Mouse (Mus musculus) left cerebral cortex, postnatal 14 days (tissue): ENCODE measurements around the gene Ctrb1. TPM values are rescaled to one million over a fixed set of nuclear protein-coding genes. Genes with fewer than 3 reads are reported as not detected.

Experiments
- DNase-seq, 2 experiments: peaks; one replicate each; pipeline ENCODE4 v3.0.0; 2021 to 2022; ENCODE audit warnings: low spot score in 2 of 2, mixed read lengths in 1 of 2
- intact Hi-C: fragments of 180-260 bp; cut with DNase I; formaldehyde crosslinking; loops from one replicate; pipeline ENCODE4 v1.15.1; 2025
- total RNA-seq, 2 experiments: library from RNA; stranded (reverse); gene quantifications; 2 replicates each; pipeline ENCODE4 v1.2.3; 2021

The Ctrb1 gene
- total RNA-seq, 2 experiments from 2014 or later: not detected

- intact Hi-C loops: no loop called here
- no peak for DNase-seq
Observed at GRCm38 (mm10) chr8:111695441-111695840, 4.6 kb upstream of the Ctrb1 start.

GRCm38 (mm10) chr8:111693261-111693741 is 2.5 kb upstream of the Ctrb1 start:
- DNase-seq: no peak
- intact Hi-C loops: no loop called here

- no peak for DNase-seq
- intact Hi-C loops: no loop called here
Observed at GRCm38 (mm10) chr8:111686881-111687280, 3.9 kb downstream of the Ctrb1 start.

- intact Hi-C loops: no loop called here
- DNase-seq: no peak
Observed at GRCm38 (mm10) chr8:111682521-111682920, 8.3 kb downstream of the Ctrb1 start.

GRCm38 (mm10) chr8:111681153-111681552 is 9.7 kb downstream of the Ctrb1 start:
- intact Hi-C loops: no loop called here
- no peak for DNase-seq

- peak in 1 of 2 experiments; percentile 21 for DNase-seq
- intact Hi-C loops: loop anchor here (1.0 kb wide), 1 partner anchor 68 kb away; no protein-coding TSS in a partner anchor
Observed at GRCm38 (mm10) chr8:111680423-111681028, 10.3 kb downstream of the Ctrb1 start.

GRCm38 (mm10) chr8:111678848-111679247 is 12.0 kb downstream of the Ctrb1 start:
- DNase-seq: peak; percentile 64 to 75
- intact Hi-C loops: loop anchor here (5.0 kb wide), 2 partner anchors 133 to 148 kb away; no protein-coding TSS in a partner anchor

GRCm38 (mm10) chr8:111678111-111678510 is 12.7 kb downstream of the Ctrb1 start:
- intact Hi-C loops: loop anchor here (5.0 kb wide), 2 partner anchors 134 to 149 kb away; no protein-coding TSS in a partner anchor
- peak; percentile 65 to 78 for DNase-seq

GRCm38 (mm10) chr8:111676237-111676636 is 14.6 kb downstream of the Ctrb1 start:
- intact Hi-C loops: loop anchor here (5.0 kb wide), 2 partner anchors 136 to 151 kb away; no protein-coding TSS in a partner anchor
- DNase-seq: no peak

- DNase-seq: no peak
- intact Hi-C loops: no loop called here
Observed at GRCm38 (mm10) chr8:111666751-111667150, 24.1 kb downstream of the Ctrb1 start.

GRCm38 (mm10) chr8:111662473-111662872 is 28.3 kb downstream of the Ctrb1 start:
- intact Hi-C loops: no loop called here
- peak; percentile 71 to 79 for DNase-seq

GRCm38 (mm10) chr8:111658819-111659423 is 31.9 kb downstream of the Ctrb1 start:
- intact Hi-C loops: no loop called here
- DNase-seq: no peak

GRCm38 (mm10) chr8:111657312-111657854 is 33.4 kb downstream of the Ctrb1 start:
- no peak for DNase-seq

GRCm38 (mm10) chr8:111653524-111653923 is 37.3 kb downstream of the Ctrb1 start:
- intact Hi-C loops: no loop called here

More at GRCm38 (mm10) chr8:111657312-111657854, 33.4 kb downstream of the Ctrb1 start:
- intact Hi-C loops: no loop called here

GRCm38 (mm10) chr8:111650651-111651050 is 40.2 kb downstream of the Ctrb1 start:
- intact Hi-C loops: no loop called here
- no peak for DNase-seq

More at GRCm38 (mm10) chr8:111653524-111653923, 37.3 kb downstream of the Ctrb1 start:
- no peak for DNase-seq

- no peak for DNase-seq
- intact Hi-C loops: no loop called here
Observed at GRCm38 (mm10) chr8:111648834-111649233, 42.0 kb downstream of the Ctrb1 start.

- intact Hi-C loops: no loop called here
Observed at GRCm38 (mm10) chr8:111645715-111646114, 45.1 kb downstream of the Ctrb1 start.

GRCm38 (mm10) chr8:111644286-111645051 is 46.3 kb downstream of the Ctrb1 start:
- intact Hi-C loops: loop anchor here (5.0 kb wide), 1 partner anchor 107 kb away; the partner anchor contains the start of gene Znrf1
- peak in 1 of 2 experiments; percentile 34 for DNase-seq

More at GRCm38 (mm10) chr8:111645715-111646114, 45.1 kb downstream of the Ctrb1 start:
- no peak for DNase-seq
